20 mouse cellular contexts compared by ENCODE assay signal in genomic region chr8:47435861-47436260, GRCm38 (mm10). TPM values are rescaled to one million over a fixed set of nuclear protein-coding genes. Genes with fewer than 3 reads are reported as not detected.
DNase-seq lines count a peak whose midpoint lies in the region; ATAC-seq lines count a peak whose summit lies in the region.
"Had no signal": no experiment of that assay in that cellular context is flagged by ENCODE, and none has a peak within 500 bp of the region (broad histone marks: within the 10 kb centered on the region; RNA-seq: fewer than 3 reads in every experiment).

No protein-coding gene starts in this region.

- no peaks in the 10 kb centered on the region for H3K4me1 ChIP-seq in embryonic facial prominence, embryonic 12.5 days
- H3K4me1 ChIP-seq in embryonic facial prominence, embryonic 10.5 days: peaks cover 9% of the 10 kb centered on the region; the same call in 1 of the 2 replicates
- no peaks in the 10 kb centered on the region; the same call in 1 of the 2 replicates for H3K4me1 ChIP-seq in heart, embryonic 12.5 days (replicated peaks)
- no peaks in the 10 kb centered on the region for H3K4me1 ChIP-seq in midbrain, embryonic 14.5 days (ENCODE audit: control insufficient read depth, insufficient read depth, low read length)
- peaks cover 6% of the 10 kb centered on the region for H3K4me1 ChIP-seq in midbrain, embryonic 10.5 days
- H3K4me1 ChIP-seq in embryonic facial prominence, embryonic 15.5 days: no peaks in the 10 kb centered on the region
- H3K4me1 ChIP-seq: heart, embryonic 10.5 days; heart, embryonic 15.5 days; hindbrain, embryonic 15.5 days had no signal

- no peaks in the 10 kb centered on the region for H3K9me3 ChIP-seq in embryonic facial prominence, embryonic 12.5 days
- H3K9me3 ChIP-seq in embryonic facial prominence, embryonic 10.5 days: no peaks in the 10 kb centered on the region
- H3K9me3 ChIP-seq in heart, embryonic 12.5 days (replicated peaks): no peaks in the 10 kb centered on the region
- H3K9me3 ChIP-seq in midbrain, embryonic 14.5 days (ENCODE audit: control insufficient read depth, low read length): no peaks in the 10 kb centered on the region
- no peaks in the 10 kb centered on the region for H3K9me3 ChIP-seq in midbrain, embryonic 10.5 days (replicated peaks)
- no peaks in the 10 kb centered on the region for H3K9me3 ChIP-seq in embryonic facial prominence, embryonic 15.5 days (replicated peaks)
- H3K9me3 ChIP-seq: forebrain, embryonic 15.5 days; G1E; heart, embryonic 10.5 days; heart, embryonic 15.5 days; hindbrain, embryonic 15.5 days had no signal

- no peak for DNase-seq in embryonic facial prominence, embryonic 10.5 days (ENCODE audit: low spot score)
- no peak for DNase-seq in heart, postnatal 10 days
- no peak for DNase-seq in midbrain, embryonic 14.5 days
- DNase-seq in midbrain, embryonic 10.5 days (ENCODE audit: low spot score): no peak
- DNase-seq: adrenal gland, adult 8-10 months; adrenal gland, postnatal 36 days; B cell, adult 2 months; cerebellum, adult 11-12 months; cerebellum, adult 9-10 months; cerebellum, postnatal 25 days; gastrocnemius, postnatal 14 days had no signal

- no peak overlapping the region for H3K4me2 ChIP-seq in embryonic facial prominence, embryonic 12.5 days (replicated peaks)
- no peak overlapping the region for H3K4me2 ChIP-seq in heart, embryonic 12.5 days
- no peak overlapping the region for H3K4me2 ChIP-seq in midbrain, embryonic 14.5 days (ENCODE audit: low read length)
- no peak overlapping the region for H3K4me2 ChIP-seq in embryonic facial prominence, embryonic 15.5 days (replicated peaks)
- H3K4me2 ChIP-seq: forebrain, embryonic 15.5 days; heart, embryonic 15.5 days; hindbrain, embryonic 15.5 days had no signal

- no peak overlapping the region for H3K4me3 ChIP-seq in embryonic facial prominence, embryonic 12.5 days
- H3K4me3 ChIP-seq in embryonic facial prominence, embryonic 10.5 days: no peak overlapping the region
- H3K4me3 ChIP-seq in heart, embryonic 12.5 days: no peak overlapping the region
- H3K4me3 ChIP-seq in midbrain, embryonic 14.5 days (replicated peaks; ENCODE audit: low read depth, low read length): no peak overlapping the region
- no peak overlapping the region for H3K4me3 ChIP-seq in midbrain, embryonic 10.5 days
- no peak overlapping the region for H3K4me3 ChIP-seq in embryonic facial prominence, embryonic 15.5 days (replicated peaks)
- H3K4me3 ChIP-seq: forebrain, embryonic 15.5 days; heart, embryonic 10.5 days; heart, embryonic 15.5 days; hindbrain, embryonic 15.5 days had no signal

- no peak overlapping the region for H3K9ac ChIP-seq in embryonic facial prominence, embryonic 12.5 days
- H3K9ac ChIP-seq in heart, embryonic 12.5 days: no peak overlapping the region
- no peak overlapping the region for H3K9ac ChIP-seq in midbrain, embryonic 14.5 days (replicated peaks; ENCODE audit: low read length)
- no peak overlapping the region for H3K9ac ChIP-seq in embryonic facial prominence, embryonic 15.5 days
- H3K9ac ChIP-seq: forebrain, embryonic 15.5 days; heart, embryonic 15.5 days; hindbrain, embryonic 15.5 days had no signal

- no peaks in the 10 kb centered on the region for H3K36me3 ChIP-seq in embryonic facial prominence, embryonic 12.5 days
- H3K36me3 ChIP-seq in embryonic facial prominence, embryonic 10.5 days (replicated peaks): no peaks in the 10 kb centered on the region
- no peaks in the 10 kb centered on the region for H3K36me3 ChIP-seq in heart, embryonic 12.5 days
- no peaks in the 10 kb centered on the region for H3K36me3 ChIP-seq in midbrain, embryonic 14.5 days (ENCODE audit: control insufficient read depth, insufficient read depth, low read length)
- no peaks in the 10 kb centered on the region for H3K36me3 ChIP-seq in midbrain, embryonic 10.5 days
- no peaks in the 10 kb centered on the region for H3K36me3 ChIP-seq in embryonic facial prominence, embryonic 15.5 days
- H3K36me3 ChIP-seq: forebrain, embryonic 15.5 days; G1E; heart, embryonic 10.5 days; heart, embryonic 15.5 days; hindbrain, embryonic 15.5 days had no signal

- 78% methylated on average over 2 of the region's 2 CpGs for WGBS in embryonic facial prominence, embryonic 12.5 days
- WGBS in embryonic facial prominence, embryonic 10.5 days: 84% methylated on average over 2 of the region's 2 CpGs
- WGBS in heart, embryonic 12.5 days: 74% methylated on average over 2 of the region's 2 CpGs
- whole genome bisulfite sequencing in midbrain, embryonic 14.5 days: 94% methylated on average over 2 of the region's 2 CpGs
- WGBS in midbrain, embryonic 10.5 days: 85% methylated on average over 2 of the region's 2 CpGs
- WGBS in embryonic facial prominence, embryonic 15.5 days: 75% methylated on average over 2 of the region's 2 CpGs

- intact Hi-C loops in heart, postnatal 10 days (cut with DNase I): no loop called here

- ATAC-seq in embryonic facial prominence, embryonic 12.5 days (ENCODE audit: insufficient number of reproducible peaks, insufficient read depth, low FRiP score, low TSS enrichment): peak; percentile 50; the same call in 1 of the 2 replicates
- peak; percentile 42; the same call in 1 of the 2 replicates for ATAC-seq in heart, embryonic 12.5 days (ENCODE audit: insufficient number of reproducible peaks, low FRiP score)
- 0 out of 2 replicates have a peak, but pooled peaks have one; percentile 14 for ATAC-seq in midbrain, embryonic 14.5 days (ENCODE audit: low FRiP score, low TSS enrichment)
- 0 out of 2 replicates have a peak, but pooled peaks have one; percentile 39 for ATAC-seq in embryonic facial prominence, embryonic 15.5 days (ENCODE audit: insufficient number of reproducible peaks, low FRiP score, low TSS enrichment, low read depth)
- ATAC-seq: CD4-positive, CD25-positive, alpha-beta regulatory T cell, adult 4 months; forebrain, embryonic 15.5 days had no signal

- H3K27me3 ChIP-seq in embryonic facial prominence, embryonic 12.5 days: no peaks in the 10 kb centered on the region
- no peaks in the 10 kb centered on the region for H3K27me3 ChIP-seq in embryonic facial prominence, embryonic 10.5 days (replicated peaks; ENCODE audit: low read depth, poor library complexity, severe bottlenecking)
- H3K27me3 ChIP-seq in heart, embryonic 12.5 days (replicated peaks): no peaks in the 10 kb centered on the region
- no peaks in the 10 kb centered on the region for H3K27me3 ChIP-seq in midbrain, embryonic 14.5 days (ENCODE audit: control insufficient read depth, insufficient read depth, low read length)
- H3K27me3 ChIP-seq in midbrain, embryonic 10.5 days (ENCODE audit: low read depth, poor library complexity, severe bottlenecking): no peaks in the 10 kb centered on the region
- H3K27me3 ChIP-seq in embryonic facial prominence, embryonic 15.5 days: no peaks in the 10 kb centered on the region
- H3K27me3 ChIP-seq: forebrain, embryonic 15.5 days; heart, embryonic 15.5 days; hindbrain, embryonic 15.5 days had no signal

- H3K27ac ChIP-seq in embryonic facial prominence, embryonic 12.5 days: no peak overlapping the region
- no peak overlapping the region for H3K27ac ChIP-seq in embryonic facial prominence, embryonic 10.5 days (replicated peaks)
- no peak overlapping the region for H3K27ac ChIP-seq in heart, embryonic 12.5 days (ENCODE audit: poor library complexity, severe bottlenecking)
- no peak overlapping the region for H3K27ac ChIP-seq in midbrain, embryonic 14.5 days (replicated peaks; ENCODE audit: low read depth, low read length)
- no peak overlapping the region for H3K27ac ChIP-seq in midbrain, embryonic 10.5 days (replicated peaks)
- no peak overlapping the region for H3K27ac ChIP-seq in embryonic facial prominence, embryonic 15.5 days (replicated peaks)
- H3K27ac ChIP-seq: forebrain, embryonic 15.5 days; heart, embryonic 10.5 days; heart, embryonic 15.5 days; hindbrain, embryonic 15.5 days had no signal

RNA-seq across cellular contexts. Expression of gene Stox2, which starts 10.3 kb away (rescaled TPM):
- polyA plus RNA-seq in embryonic facial prominence, embryonic 12.5 days (2016; fragmentation: Nextera tagmentation; extraction: Ambion mirVana): 23.9 and 25.8 TPM in 2 replicates
- polyA plus RNA-seq in embryonic facial prominence, embryonic 10.5 days (2016; fragmentation: Nextera tagmentation; extraction: Ambion mirVana): 16.8 and 19.5 TPM in 2 replicates
- 10.3 and 13.2 TPM in 2 replicates for polyA plus RNA-seq in heart, embryonic 12.5 days (2016; fragmentation: Nextera tagmentation; extraction: Ambion mirVana)
- 10 to 100 TPM; 23.5 to 24.2 TPM for total RNA-seq in heart, postnatal 10 days (2021)
- 53.2 and 53.9 TPM in 2 replicates for polyA plus RNA-seq in midbrain, embryonic 14.5 days (2014; fragmentation: Nextera tagmentation; extraction: Ambion mirVana)
- polyA plus RNA-seq in midbrain, embryonic 10.5 days (2016; fragmentation: Nextera tagmentation; extraction: Ambion mirVana): 22.2 and 28.2 TPM in 2 replicates
- 18.9 and 20.4 TPM in 2 replicates for polyA plus RNA-seq in embryonic facial prominence, embryonic 15.5 days (2015; fragmentation: Nextera tagmentation; extraction: Ambion mirVana)
- polyA plus RNA-seq: G1E had no signal
